Mouse (Mus musculus): ENCODE measurements around the gene Grin2c. TPM values are rescaled to one million over a fixed set of nuclear protein-coding genes. Genes with fewer than 3 reads are reported as not detected.

The Grin2c gene
- under 1 TPM; 0.27 to 0.41 TPM for total RNA-seq (2021)
- long read RNA-seq, experiment 1, partial matches to known transcripts: 0 of 2 reads
- long read RNA-seq, experiment 1, other reads (novel, unspliced or antisense): 2 of 2 reads
- long read RNA-seq, experiment 2, partial matches to known transcripts: 1 of 1 reads
- long read RNA-seq, experiment 2, other reads (novel, unspliced or antisense): 0 of 1 reads

DNA sequence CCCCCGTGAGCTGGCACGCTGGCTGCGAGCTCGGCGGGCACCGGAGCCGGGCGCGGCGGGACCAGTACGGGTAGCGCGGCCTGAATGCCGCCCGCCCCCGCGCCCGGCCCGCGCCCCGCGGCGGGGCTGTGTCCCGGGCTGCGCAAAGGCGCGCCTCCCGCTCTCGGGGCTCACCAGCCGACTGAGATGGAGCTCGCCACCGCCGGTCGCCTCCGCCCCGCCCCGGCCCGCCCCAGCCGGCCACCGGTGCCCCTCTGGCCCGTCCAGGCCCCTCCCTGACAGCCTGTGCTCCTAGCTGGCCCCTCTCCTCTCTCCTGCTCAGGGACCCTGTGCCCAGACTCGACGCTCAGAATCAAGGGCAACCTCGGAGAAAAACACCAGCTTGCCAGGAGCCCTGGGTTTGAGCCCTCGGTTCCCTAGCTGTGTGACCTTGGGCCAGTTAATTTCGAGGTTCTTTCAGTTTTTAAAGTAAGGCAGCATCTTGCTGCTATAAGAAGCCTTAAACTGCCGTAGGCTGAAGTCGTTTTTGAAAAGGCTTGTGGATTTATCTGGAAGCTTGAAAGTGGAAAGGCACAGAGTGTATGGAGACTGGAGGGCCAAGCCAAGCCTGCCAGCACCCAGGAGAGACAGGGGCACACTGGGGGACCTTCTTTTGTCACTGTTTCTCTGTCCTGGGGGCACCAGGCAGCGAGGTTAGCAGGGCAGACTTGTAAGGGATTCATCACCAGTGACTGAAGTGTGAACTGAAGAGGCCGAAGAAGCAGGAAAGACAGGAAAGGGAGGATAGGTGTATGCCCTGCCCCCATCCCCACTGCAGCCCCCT lies at the start of gene Grin2c:
TSS of gene Grin2c (minus strand) at position 183 of the 823 bp plus-strand sequence.
- no peak for DNase-seq

DNA sequence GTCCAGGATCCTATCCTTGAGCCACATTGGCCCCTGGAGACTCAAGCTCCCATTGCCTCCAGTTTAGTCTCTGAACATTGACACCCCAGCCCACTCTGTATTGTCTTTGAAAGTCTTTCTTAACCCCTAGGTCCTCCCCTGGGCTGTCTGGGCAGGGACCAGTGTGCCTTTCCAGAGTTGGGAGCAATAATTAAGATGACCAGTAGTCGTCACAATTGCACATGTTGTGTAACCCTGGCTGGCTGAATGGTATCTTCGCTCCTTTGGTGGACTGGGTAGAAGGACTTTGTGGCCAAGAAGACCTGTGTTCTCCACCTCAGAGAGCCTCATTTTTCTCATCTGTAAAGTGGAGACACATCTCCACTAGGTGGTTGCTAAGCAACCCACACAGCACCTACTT lies 47.2 kb upstream of the Grin2c start:
- no peak for DNase-seq

DNA sequence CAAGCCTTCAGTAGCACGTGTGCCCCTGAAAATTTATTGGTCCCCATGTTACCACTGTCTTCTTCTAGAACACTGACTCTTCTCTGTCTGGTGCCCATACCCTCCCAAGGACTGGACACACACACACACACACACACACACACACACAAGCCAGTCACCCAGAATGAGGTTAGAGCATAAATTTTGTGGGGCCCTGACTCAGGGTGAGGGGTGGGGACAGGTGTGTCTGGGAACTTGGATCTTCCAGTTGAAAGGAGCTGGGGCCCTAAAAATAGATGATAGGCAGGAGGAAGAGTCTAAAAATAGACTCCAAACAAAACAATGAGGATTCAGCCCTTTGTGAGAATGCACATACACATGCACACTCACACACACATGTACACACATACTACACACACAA lies 41.7 kb upstream of the Grin2c start:
- DNase-seq: no peak

DNA sequence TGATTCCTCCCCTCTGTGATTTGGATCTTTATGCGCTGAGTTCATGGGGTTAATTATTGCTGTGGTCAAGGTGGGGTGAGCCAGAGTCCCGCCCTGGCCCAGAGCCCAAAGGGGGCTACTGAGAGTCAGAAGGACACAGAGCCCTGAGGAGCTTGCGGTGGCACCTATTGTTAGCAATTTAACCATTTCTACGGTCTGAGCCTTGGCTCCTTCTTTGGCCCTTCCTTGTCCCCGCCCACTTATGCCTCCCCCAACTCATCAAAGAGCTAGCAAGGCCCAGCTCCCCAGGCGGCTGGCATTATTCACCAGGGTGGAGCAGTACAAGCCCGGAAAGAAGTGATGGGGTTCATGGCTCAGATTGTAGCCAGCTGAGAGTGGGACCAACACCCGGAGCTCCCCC lies 39.8 kb upstream of the Grin2c start, which contains the start of gene Otop2:
TSS of gene Otop2 (plus strand) at position 301 of the 400 bp plus-strand sequence.
- no peak for DNase-seq

DNA sequence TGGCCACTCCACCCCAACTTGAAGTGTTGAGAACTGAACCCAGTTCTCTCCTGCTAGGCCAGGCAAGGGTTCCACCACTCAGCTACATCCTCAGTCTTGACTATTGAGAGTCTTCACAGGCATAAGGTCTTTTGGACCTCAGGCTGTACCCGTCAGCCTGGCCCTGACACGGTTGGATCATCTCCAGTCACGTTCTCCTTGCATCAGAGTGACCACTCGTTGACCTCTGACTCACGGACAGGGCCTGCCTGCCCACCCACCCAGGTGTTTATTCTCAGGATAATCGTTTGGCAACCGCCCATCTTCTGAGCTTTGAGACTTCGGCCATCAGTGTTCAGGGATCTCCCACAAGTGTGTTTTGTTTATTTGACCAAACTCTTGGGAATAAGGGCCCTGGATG lies 36.1 kb upstream of the Grin2c start:
- no peak for DNase-seq

DNA sequence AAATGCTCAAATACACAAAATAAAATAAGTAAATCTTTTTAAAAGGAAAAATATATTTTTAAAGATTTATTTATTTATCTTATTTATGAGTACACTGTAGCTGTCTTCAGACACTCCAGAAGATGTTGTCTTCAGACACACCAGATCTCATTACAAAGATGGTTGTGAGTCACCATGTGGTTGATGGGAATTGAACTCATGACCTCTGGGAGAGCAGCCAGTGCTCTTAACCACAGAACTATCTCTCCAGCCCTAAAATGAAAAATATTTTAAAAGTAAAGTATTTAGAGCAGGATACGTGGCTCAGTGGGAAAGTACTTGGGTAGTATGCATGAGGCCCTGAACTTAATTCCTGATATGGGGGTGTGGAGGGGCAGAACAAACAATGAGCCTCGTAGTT lies 34.3 kb upstream of the Grin2c start:
- no peak for DNase-seq

DNA sequence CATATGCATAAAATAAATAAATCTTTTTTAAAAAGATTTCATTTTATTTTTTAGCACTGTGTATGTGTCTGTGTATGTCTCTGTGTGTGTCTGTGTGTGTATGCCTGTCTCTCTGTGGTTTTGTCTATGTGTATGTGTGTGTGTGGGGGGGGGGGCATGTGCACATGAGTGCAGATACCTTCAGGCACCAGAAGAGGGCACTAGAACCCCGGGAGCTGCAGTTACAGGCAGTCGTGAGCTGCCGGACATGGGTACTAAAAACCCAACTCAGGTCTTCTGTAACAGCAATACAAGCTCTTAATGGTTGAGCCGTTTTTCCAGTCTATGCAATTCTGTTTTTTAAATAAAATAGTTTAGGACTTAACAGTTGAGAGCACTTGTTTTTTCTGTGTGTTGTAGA lies 33.7 kb upstream of the Grin2c start:
- DNase-seq: no peak

DNA sequence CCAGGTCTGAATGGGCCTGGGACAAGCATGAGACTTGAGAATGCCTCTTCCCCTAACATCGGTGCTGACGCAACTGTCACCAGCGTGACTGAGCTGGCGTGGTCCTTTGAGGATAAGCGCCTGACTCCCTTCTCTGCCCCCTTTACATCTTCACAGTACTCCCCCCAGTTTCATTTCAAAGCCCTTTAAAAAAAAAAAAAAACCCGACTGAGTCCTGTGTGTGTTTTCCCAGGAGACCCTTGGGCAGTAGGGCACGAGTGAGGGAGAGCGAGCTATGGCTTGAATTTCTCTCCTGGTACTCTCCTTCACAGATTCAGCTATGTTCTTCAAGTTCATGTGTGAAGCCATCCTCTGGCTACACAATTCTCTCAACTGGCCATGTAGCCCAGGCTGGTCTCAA lies 31.1 kb upstream of the Grin2c start:
- DNase-seq: no peak

DNA sequence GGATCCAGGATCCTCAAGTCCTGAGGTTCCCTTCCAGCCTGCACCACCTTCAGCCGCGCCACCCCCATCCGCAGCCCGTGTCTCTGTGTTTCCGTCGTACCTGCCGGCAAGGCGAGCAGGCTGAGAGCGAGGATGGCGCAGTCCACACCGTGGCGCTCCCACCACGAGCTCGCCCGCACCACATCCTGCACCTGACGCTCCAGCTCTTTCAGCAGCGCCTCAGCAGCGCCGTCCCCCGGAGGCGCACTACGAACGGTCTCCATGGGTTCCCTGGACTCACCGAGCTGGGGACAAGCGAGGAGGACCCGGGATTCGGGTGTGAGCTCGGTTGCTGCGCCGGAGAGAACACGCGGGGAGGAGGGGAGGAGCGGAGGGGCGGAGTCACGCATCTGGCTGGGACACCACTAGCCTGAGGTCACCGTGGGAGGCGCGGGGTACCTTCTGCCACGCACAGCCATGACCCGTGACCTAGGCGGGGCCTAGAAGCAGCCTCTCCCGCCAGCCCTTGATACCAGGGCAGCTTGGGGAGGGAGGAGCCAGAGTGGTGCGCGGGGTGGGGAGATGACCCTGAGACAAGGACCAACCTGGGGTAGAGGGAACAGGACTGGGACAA lies 30.3 kb upstream of the Grin2c start, which contains the start of gene Fads6:
TSS of gene Fads6 (minus strand) at position 450 of the 613 bp plus-strand sequence.
- peak; percentile 69 to 72 for DNase-seq

DNA sequence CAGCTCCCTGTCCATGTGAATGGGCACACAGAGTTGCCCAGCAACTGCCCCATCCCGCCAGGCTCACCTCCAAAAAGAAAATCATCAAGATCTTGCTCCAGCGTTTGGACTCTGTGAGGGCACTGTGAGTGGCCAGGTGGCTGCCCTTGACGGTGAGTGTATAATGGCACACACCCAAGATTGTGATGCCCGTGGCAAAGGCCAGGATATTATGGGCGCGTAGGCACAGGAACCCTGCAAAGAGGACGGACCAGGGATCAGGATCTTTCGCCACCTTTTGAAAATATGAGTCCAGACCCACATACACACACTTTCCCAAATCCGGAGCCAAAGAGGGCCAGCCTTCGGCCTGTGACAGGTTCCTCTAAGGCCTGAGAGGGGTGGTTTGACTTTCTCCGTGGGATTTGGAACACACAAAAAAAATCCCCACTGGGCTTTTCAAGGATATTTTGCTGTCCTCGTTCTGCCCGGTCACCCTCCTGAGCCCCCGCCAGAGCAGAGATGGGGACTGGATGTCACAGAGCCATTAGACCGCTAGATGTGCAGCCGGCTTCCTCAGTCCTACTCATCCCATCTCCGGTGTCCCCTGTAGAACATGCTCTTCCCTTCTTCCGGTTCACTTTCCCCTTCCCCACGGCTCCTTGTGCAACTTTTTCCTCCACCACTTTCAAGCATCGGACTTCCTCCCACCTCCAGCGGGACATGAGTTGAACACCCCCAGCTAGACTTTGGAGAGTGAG lies 29.6 kb upstream of the Grin2c start:
- DNase-seq: no peak

DNA sequence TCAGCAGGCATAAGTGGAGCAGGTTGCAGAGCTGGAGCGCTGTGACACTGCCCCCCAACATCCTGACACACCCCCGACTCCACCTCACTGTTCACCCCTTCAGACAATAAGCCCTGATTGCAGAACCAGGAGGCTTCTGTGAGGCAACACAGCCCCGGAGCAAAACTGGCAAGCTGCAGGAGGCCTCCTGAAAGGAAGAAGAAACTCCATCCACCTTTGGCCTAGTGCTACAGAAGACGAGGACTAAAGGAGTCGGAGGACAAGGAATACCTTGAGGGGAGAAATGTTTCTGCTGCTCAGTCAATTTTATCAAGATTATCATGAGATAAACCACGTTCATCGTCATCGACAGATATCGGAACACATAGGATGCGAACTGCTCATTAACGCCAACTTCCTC lies 28.9 kb upstream of the Grin2c start:
- no peak for DNase-seq

DNA sequence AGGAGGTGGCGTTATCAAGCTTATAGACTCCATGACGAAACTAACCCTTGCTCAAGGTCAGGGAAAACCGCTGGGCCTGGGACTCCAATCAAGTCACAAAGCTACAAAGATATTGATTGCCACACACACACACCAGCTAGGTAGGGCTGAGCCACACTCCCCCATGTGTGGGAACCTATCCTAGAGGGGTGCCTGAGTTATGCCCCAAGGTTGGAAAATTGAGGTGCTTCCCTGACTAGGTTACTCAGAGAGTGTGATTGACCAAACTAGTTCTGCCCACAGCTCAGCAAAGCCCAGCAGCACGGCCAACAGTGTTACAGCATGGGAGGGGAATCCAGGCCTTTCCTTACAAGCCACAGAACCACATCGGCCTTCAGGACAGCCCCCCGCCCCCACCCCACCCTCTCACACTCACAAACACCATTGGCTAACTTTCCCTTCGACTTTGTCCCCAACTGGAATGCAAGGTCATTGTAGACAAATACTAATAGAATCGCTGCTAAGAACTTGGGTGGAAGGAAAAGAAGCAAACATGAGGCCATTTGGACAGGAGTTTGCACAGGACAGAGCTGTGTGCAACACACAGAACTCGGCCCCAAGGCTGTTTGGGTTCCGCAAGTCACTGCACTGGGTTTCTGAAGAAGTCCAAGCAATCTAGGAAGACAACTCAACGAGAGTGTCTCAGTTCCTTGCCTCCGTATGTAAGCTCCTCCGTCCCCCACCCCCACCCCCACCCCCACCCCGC lies 25.8 kb upstream of the Grin2c start:
- no peak for DNase-seq

DNA sequence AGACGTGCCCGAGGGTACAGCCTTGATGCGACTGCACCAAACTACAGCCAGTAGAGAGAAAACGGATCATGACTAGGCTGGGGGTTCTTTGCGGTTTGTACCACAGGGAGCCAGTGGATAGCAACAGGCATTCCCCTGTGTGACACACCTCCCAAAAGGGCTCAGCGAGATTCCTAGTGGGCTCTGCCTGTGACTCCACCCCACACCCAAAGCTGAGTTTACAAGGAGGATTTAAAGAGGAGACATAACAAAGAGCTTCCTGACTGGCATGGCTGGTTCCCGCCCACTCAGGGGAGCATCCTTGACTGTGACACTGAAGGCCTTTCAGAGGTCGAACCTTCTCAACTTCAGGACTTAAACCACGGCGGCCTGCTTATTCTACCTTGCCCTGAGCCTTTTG lies 24.5 kb upstream of the Grin2c start:
- DNase-seq: no peak

DNA sequence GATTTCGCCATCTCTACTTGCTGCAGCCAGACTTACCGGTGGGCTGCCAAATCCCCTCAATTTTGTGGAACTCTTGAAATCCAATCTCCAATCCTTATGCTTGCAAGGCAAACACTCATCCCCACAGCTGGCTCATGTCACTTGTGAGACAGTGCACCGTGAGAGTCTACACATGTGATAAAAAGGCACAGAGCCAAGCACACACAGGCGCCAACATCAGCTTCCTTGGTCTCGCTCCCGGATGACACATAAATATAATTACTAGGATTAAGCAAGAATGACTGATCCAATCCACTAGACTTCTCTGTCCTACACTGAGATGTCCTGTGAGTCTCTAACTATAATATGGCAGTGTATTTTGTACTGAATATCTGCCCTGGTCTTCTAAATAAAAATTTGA lies 23.9 kb upstream of the Grin2c start:
- DNase-seq: peak; percentile 91 to 92

DNA sequence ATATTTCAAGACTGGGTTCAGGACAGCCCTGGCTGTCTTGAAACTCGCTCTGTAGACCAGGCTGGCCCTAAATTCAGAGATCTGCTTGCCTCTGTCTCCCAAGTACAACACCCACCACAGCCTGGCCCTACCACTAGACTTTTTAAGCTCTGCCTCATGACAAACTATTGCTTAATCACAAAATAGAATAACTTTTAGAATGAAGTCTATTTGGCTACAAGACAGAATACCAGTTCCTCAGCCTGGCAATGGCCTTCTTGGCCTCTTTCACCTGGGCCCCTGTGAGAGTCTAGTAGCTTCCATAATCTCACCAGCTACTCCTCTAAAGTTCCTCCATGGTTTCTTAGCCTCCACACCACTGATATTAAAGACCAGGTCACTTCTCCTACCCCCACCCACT lies 23.3 kb upstream of the Grin2c start:
- DNase-seq: no peak

DNA sequence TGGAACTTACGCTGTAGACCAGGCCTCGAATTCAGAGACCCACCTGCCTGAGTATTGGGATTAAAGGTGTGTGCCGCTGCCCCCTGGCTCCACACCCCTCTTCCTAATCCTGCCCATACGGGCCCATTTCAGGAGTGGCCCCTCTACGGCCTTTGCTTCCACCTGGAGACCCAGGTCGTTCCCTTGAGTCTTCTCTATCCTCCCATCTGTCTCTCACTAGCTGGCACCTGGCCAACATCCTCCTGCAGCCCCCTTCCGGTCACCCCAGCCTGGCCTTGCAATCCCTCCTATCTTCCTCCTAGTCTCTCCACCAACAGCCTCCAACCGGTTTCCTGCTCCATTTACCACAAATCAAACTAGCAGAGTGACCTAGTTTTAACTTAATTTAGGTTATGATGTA lies 22.8 kb upstream of the Grin2c start:
- no peak for DNase-seq

DNA sequence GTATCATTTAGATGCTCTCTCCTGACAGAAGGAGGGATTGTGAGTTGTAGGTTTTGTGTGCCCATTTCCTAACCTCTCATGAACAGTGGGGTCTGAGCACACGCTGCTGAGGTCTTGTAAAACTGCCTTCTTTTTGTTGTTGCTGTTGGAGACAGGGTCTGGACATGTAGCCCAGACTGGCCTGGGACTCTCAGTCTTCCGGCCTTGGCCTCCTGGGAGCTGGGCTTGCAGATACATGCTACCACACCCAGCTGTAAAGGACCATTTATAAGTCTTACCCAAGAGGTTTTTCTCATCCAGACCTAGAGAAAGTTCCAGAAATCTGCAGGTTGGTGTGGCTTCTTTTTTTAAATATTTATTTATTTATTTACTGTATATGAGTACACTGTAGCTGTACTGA lies 21.3 kb upstream of the Grin2c start:
- DNase-seq: peak in 1 of 2 experiments; percentile 64

DNA sequence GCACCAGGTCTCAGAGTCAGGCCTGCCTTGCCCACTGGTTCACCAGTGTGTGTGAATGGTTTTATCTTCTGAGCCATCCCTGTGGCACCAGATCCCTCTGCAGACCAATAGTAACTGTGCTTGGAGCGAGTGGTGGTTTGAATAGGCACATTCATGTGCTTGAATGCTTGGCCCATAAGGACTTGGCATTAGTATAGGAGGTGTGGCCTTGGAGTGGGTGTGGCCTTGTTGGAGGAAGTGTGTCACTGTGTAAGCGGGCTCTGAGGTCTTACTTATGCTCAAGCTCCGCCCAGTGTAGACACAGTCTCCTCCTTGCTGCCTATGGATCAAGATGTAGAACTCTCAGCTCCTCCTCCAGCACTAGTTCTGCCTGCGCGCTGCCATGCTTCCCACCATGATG lies 20.3 kb upstream of the Grin2c start:
- DNase-seq: no peak

DNA sequence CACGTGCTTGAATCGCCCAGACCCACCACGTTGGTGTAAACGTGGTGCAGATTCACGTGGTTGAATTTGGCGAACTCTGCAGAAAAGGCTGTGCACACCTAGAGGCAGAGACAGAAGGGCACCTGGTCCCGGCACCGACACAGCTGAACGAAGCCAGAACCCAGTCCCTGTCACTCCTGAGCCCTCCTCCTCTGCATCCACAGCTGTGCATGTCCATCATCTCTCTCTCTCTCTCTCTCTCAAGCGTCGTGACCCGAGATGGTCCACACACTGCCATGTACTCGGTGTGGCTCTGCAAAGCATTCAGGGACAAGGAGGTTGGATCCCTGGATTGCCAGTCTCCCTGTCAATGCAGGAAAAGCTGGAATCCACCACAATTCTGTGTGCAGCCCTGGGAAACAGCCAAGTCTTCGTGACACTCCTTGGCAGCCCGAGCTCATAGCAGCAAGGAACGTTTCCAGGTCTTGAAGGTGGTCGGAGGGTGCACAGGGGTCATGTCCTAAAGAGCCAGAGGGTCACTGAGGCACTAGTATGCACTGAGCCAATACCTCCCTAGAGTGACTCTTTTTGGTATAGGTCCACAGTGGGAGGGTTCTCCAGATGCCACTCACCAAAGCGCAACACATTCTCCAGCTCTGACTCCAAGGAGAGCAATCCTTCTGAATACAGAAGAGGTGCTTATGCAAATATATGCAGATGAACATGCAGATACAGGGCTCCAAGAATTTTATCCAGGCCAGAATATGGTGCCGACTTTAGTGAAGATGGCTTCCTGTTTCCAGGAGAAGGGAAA lies 19.4 kb upstream of the Grin2c start:
- DNase-seq: no peak

DNA sequence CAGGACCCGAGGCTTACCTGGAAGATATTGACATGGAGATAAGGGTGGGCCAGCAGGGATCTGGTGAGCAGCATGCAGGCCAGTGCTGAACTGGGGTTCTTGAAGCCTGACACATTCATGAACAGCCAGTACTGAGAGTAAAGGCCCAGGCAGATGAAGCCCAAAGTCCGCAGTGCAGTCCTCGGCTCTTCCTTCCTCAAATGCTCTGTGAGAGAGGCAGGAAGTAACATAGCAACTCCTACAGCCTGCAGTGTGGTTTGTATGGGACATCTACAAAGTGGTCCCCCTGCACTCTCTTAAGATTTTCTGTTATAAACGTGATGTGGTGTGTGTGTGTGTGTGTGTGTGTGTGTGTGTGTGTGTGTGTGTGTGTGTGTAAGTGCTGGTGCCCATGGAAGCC lies 18.2 kb upstream of the Grin2c start:
- no peak for DNase-seq
